Mouse (Mus musculus) MEL (cell line): ENCODE results near the gene Hc. TPM values are rescaled to one million over a fixed set of nuclear protein-coding genes. Genes with fewer than 3 reads are reported as not detected.

Source experiments
- DNase-seq: peaks from one replicate; pipeline ENCODE4 v3.0.0; 2011; ENCODE audit warnings: low read depth, low spot score
- H3K27ac ChIP-seq: 2 replicates; pipeline ENCODE4 v1.5.1; 2012; ENCODE audit warnings: low read depth, mild to moderate bottlenecking, control low read depth, low read length, moderate library complexity; ENCODE audit not compliant: control insufficient read depth
- H3K27me3 ChIP-seq, 2 experiments: fragments of 150-350 bp in 1 of 2; sonication (generic) in 1 of 2; 2 replicates each; pipeline ENCODE4 v1.6.1; 2012; ENCODE audit warnings: low read length in 2 of 2, mild to moderate bottlenecking in 2 of 2, improper control_type of control experiment in 1 of 2, moderate library complexity in 1 of 2; ENCODE audit not compliant: insufficient read depth in 2 of 2, control insufficient read depth in 1 of 2
- H3K36me3 ChIP-seq, 2 experiments: 2 replicates each; pipeline ENCODE4 v1.6.1; 2012 to 2014; ENCODE audit warnings: low read length in 2 of 2, improper control_type of control experiment in 1 of 2, inconsistent platforms in 1 of 2, mild to moderate bottlenecking in 1 of 2; ENCODE audit not compliant: insufficient read depth in 2 of 2, control insufficient read depth in 1 of 2
- H3K4me1 ChIP-seq, 2 experiments: fragments of 150-350 bp in 1 of 2; sonication (generic) in 1 of 2; 2 replicates each; pipeline ENCODE4 v1.6.1; 2012; ENCODE audit warnings: low read length in 2 of 2, improper control_type of control experiment in 1 of 2, mild to moderate bottlenecking in 1 of 2; ENCODE audit not compliant: insufficient read depth in 2 of 2, control insufficient read depth in 1 of 2
- H3K4me3 ChIP-seq, 2 experiments: fragments of 150-350 bp in 1 of 2; sonication (generic) in 1 of 2; 2 replicates each; pipeline ENCODE4 v1.5.1; 2012; ENCODE audit warnings: low read depth in 2 of 2, low read length in 2 of 2, mild to moderate bottlenecking in 2 of 2, moderate library complexity in 2 of 2, control low read depth in 1 of 2, improper control_type of control experiment in 1 of 2; ENCODE audit not compliant: control insufficient read depth in 1 of 2, insufficient read depth in 1 of 2
- H3K79me2 ChIP-seq: 2 replicates; pipeline ENCODE4 v1.6.1; 2012; ENCODE audit warnings: mild to moderate bottlenecking, low read length, moderate library complexity; ENCODE audit not compliant: control insufficient read depth, poor library complexity, insufficient read depth
- H3K9ac ChIP-seq: 2 replicates; pipeline ENCODE4 v1.6.1; 2012; ENCODE audit warnings: low read depth, mild to moderate bottlenecking, control low read depth, low read length, moderate library complexity; ENCODE audit not compliant: control insufficient read depth, poor library complexity, severe bottlenecking
- H3K9me3 ChIP-seq: fragments of 150-350 bp; sonication (generic); replicated peaks from 2 replicates; pipeline ENCODE4 v1.6.1; 2012; ENCODE audit warnings: mild to moderate bottlenecking, low read length, improper control_type of control experiment, moderate library complexity; ENCODE audit not compliant: insufficient read depth
- CTCF ChIP-seq, 3 experiments: IDR thresholded peaks in 2 of 3; conservative IDR thresholded peaks in 1 of 3; 2 replicates each; pipeline ENCODE4 v1.5.1; 2011 to 2012; ENCODE audit warnings: low read length in 3 of 3, low read depth in 2 of 3, mild to moderate bottlenecking in 2 of 3, improper control_type of control experiment in 1 of 3, inconsistent platforms in 1 of 3, mixed read lengths in 1 of 3, moderate library complexity in 1 of 3; ENCODE audit not compliant: control insufficient read depth in 1 of 3, insufficient read depth in 1 of 3, poor library complexity in 1 of 3, severe bottlenecking in 1 of 3
- E2F4 ChIP-seq: IDR thresholded peaks from 2 replicates; pipeline ENCODE4 v1.6.1; 2011; ENCODE audit warnings: low read depth, low read length, improper control_type of control experiment, borderline replicate concordance
- GABPA ChIP-seq: IDR thresholded peaks from 2 replicates; pipeline ENCODE4 v1.6.1; 2012; ENCODE audit warnings: low read depth, mild to moderate bottlenecking, inconsistent platforms, low read length, improper control_type of control experiment, moderate library complexity
- GATA1 ChIP-seq: IDR thresholded peaks from 2 replicates; pipeline ENCODE4 v1.6.1; 2011; ENCODE audit warnings: low read depth, low read length, improper control_type of control experiment
- HCFC1 ChIP-seq: IDR thresholded peaks from 2 replicates; pipeline ENCODE4 v1.6.1; 2012; ENCODE audit warnings: low read depth, mild to moderate bottlenecking, inconsistent platforms, low read length, improper control_type of control experiment, moderate library complexity
- JUND ChIP-seq: IDR thresholded peaks from 2 replicates; pipeline ENCODE4 v1.6.1; 2011; ENCODE audit warnings: low read depth, mild to moderate bottlenecking, improper control_type of control experiment, low read length
- MAFK ChIP-seq: IDR thresholded peaks from 2 replicates; pipeline ENCODE4 v1.6.1; 2011; ENCODE audit warnings: low read depth, mild to moderate bottlenecking, low read length, improper control_type of control experiment, borderline replicate concordance
- MYB ChIP-seq: IDR thresholded peaks from 2 replicates; pipeline ENCODE4 v1.6.1; 2011; ENCODE audit warnings: mild to moderate bottlenecking, low read depth, low read length, improper control_type of control experiment
- NRF1 ChIP-seq: IDR thresholded peaks from 2 replicates; pipeline ENCODE4 v1.6.1; 2014; ENCODE audit warnings: low read depth, mild to moderate bottlenecking, inconsistent platforms, low read length, improper control_type of control experiment, moderate library complexity; ENCODE audit not compliant: poor library complexity, insufficient read depth, severe bottlenecking
- POLR2AphosphoS5 ChIP-seq: IDR thresholded peaks from 2 replicates; pipeline ENCODE4 v1.6.1; 2012; ENCODE audit warnings: low read depth, borderline replicate concordance, mild to moderate bottlenecking, inconsistent platforms, low read length, moderate library complexity, mixed read lengths
- SIN3A ChIP-seq: IDR thresholded peaks from 2 replicates; pipeline ENCODE4 v1.6.1; 2012; ENCODE audit warnings: low read length, improper control_type of control experiment, inconsistent platforms
- TAL1 ChIP-seq: IDR thresholded peaks from 2 replicates; pipeline ENCODE4 v1.6.1; 2012; ENCODE audit warnings: mild to moderate bottlenecking, inconsistent platforms, low read length, moderate library complexity, mixed read lengths
- TBP ChIP-seq: IDR thresholded peaks from 2 replicates; pipeline ENCODE4 v1.8.0; 2011; ENCODE audit warnings: low read depth, low read length, improper control_type of control experiment
- TCF12 ChIP-seq: IDR thresholded peaks from 2 replicates; pipeline ENCODE4 v1.6.1; 2014; ENCODE audit warnings: low read depth, mild to moderate bottlenecking, inconsistent platforms, low read length, improper control_type of control experiment, moderate library complexity
- UBTF ChIP-seq: IDR thresholded peaks from 2 replicates; pipeline ENCODE4 v1.6.1; 2012; ENCODE audit warnings: low read depth, mild to moderate bottlenecking, inconsistent platforms, low read length, improper control_type of control experiment, moderate library complexity, borderline replicate concordance; ENCODE audit not compliant: insufficient read depth
- USF1 ChIP-seq: IDR thresholded peaks from 2 replicates; pipeline ENCODE4 v1.6.1; 2014; ENCODE audit warnings: low read depth, mild to moderate bottlenecking, inconsistent platforms, low read length, improper control_type of control experiment, moderate library complexity
- ZMIZ1 ChIP-seq: IDR thresholded peaks from 2 replicates; pipeline ENCODE4 v1.6.1; 2012; ENCODE audit warnings: low read depth, mild to moderate bottlenecking, inconsistent platforms, low read length, improper control_type of control experiment, moderate library complexity
- polyA plus RNA-seq, 2 experiments: library from polyadenylated mRNA; stranded (reverse) in 1 of 2; unstranded in 1 of 2; fragments of >175 nt in 1 of 2; fragments of >200 nt in 1 of 2; gene quantifications; 2 replicates each; pipeline versions ENCODE4 v1.2.1 to v1.2.4; 2012; ENCODE audit warnings: low replicate concordance in 2 of 2, low read depth in 1 of 2; ENCODE audit not compliant: insufficient read length in 2 of 2, insufficient read depth in 1 of 2, missing spikeins in 1 of 2
- total RNA-seq: library from RNA; depleted of rRNA; stranded (reverse); fragments of 300-350 nt; gene quantifications from 2 replicates; pipeline ENCODE4 v1.2.3, GENCODE M21; 2012

Hc gene
- total and polyA plus RNA-seq, 3 experiments = not detected

DNA sequence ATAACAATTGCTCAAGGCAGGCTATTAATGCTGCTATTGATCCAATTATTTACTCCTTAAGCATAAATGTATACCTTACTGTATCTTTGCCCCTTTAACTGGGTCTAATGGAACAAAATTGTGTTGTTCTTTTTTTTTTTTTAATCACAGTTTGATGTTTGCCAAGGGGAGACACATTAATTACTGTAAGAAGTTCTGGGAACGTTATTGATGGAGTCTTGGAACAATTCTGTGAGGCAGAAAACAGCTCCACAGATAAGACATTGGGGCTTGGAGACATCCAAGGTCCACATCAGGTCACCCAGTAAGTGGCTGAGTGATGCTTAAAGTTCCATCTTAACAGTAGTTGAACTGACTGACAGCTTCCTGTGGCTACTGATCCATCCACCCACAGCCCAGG lies 103.8 kb downstream of the Hc start:
- Histone ChIP-seq H3K4me1 (peaks cover 0 to 10% of the 10 kb centered on the region in 2 experiments; a peak in 1 of 4 replicates), H3K27ac (no peak overlapping the region), H3K9me3 (no peaks in the 10 kb centered on the region), H3K36me3 (no peaks in the 10 kb centered on the region), H3K27me3 (peaks cover 0 to 2% of the 10 kb centered on the region in 2 experiments; a peak in 3 of 4 replicates), H3K9ac (no peak overlapping the region), H3K79me2 (no peaks in the 10 kb centered on the region), H3K4me3 (no peak overlapping the region)
- DNase-seq = no peak
- TF ChIP-seq JUND (no peak), GABPA (no peak), GATA1 (no peak), HCFC1 (no peak), TBP (no peak), UBTF (no peak), CTCF (IDR thresholded peaks at IDR 0.05 in 2 of 3, conservative IDR thresholded peaks at IDR 0.05 in 1 of 3; ENCODE audit: control insufficient read depth in 1 of 3, insufficient read depth in 1 of 3, low read depth in 2 of 3, low read length in 3 of 3, poor library complexity in 1 of 3, severe bottlenecking in 1 of 3) (no peak), TAL1 (no peak), TCF12 (no peak), ZMIZ1 (no peak), USF1 (no peak)

DNA sequence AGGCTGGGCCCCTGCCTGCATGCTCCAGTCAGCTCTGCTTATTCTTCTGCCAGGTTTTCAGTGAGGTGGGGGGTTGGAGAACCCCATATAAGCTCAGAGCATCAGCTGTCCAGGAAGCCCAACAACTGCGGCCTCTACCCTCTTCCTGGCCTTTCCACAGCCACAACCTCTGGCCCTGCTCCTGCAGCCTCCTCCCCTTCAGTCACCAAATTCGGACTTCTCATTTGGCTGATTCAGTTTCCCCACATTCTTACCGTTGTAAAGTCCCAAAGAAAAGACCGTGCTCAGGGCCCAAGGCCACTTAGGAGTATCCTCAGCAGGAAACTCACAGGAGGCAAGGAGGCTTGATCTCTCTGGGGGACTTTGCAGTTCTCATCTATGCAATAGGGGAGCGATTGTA lies 104.3 kb downstream of the Hc start:
- Histone ChIP-seq H3K36me3 (no peaks in the 10 kb centered on the region), H3K27me3 (peaks cover 0 to 2% of the 10 kb centered on the region in 2 experiments; a peak in 3 of 4 replicates), H3K79me2 (no peaks in the 10 kb centered on the region), H3K4me3 (no peak overlapping the region), H3K9ac (no peak overlapping the region), H3K9me3 (no peaks in the 10 kb centered on the region), H3K4me1 (peaks cover 0 to 11% of the 10 kb centered on the region in 2 experiments; a peak in 1 of 4 replicates), H3K27ac (no peak overlapping the region)
- DNase-seq = no peak
- TF ChIP-seq TAL1 = no peak
- no peak for TF ChIP-seq POLR2AphosphoS5
- no peak for TF ChIP-seq USF1
- no peak for TF ChIP-seq NRF1
- TF ChIP-seq SIN3A = no peak
- TF ChIP-seq JUND = no peak
- TF ChIP-seq MYB = no peak
- TF ChIP-seq TBP = no peak
- TF ChIP-seq E2F4 = no peak
- TF ChIP-seq MAFK = no peak
